Mouse (Mus musculus) urinary bladder, postnatal 10 days (tissue): ENCODE data around the gene Khdc4.

ENCODE experiments used
- DNase-seq: peaks from one replicate; pipeline ENCODE4 v3.0.0; 2022; ENCODE audit warnings: low spot score

Khdc4 gene

GRCm38 (mm10) chr3:88684980-88685941, at the start of gene Khdc4:
Gene Khdc4 (plus strand): TSS chr3:88685803.
- peak; percentile 82 for DNase-seq

GRCm38 (mm10) chr3:88636555-88636986, 49.0 kb upstream of the Khdc4 start:
- no peak for DNase-seq

- no peak for DNase-seq
Observed at GRCm38 (mm10) chr3:88637134-88637533, 48.5 kb upstream of the Khdc4 start.

GRCm38 (mm10) chr3:88639239-88639638, 46.4 kb upstream of the Khdc4 start:
- DNase-seq: no peak

GRCm38 (mm10) chr3:88640676-88641075, 44.9 kb upstream of the Khdc4 start:
- DNase-seq: no peak

- no peak for DNase-seq
Observed at GRCm38 (mm10) chr3:88643078-88643477, 42.5 kb upstream of the Khdc4 start.

- no peak for DNase-seq
Observed at GRCm38 (mm10) chr3:88645937-88646336, 39.7 kb upstream of the Khdc4 start.

GRCm38 (mm10) chr3:88646426-88646995, 39.1 kb upstream of the Khdc4 start:
- no peak for DNase-seq

GRCm38 (mm10) chr3:88647076-88647475, 38.5 kb upstream of the Khdc4 start:
- DNase-seq: no peak

GRCm38 (mm10) chr3:88647779-88648413, 37.7 kb upstream of the Khdc4 start:
- no peak for DNase-seq

GRCm38 (mm10) chr3:88648452-88649168, 37.0 kb upstream of the Khdc4 start:
- no peak for DNase-seq

GRCm38 (mm10) chr3:88649186-88649585, 36.4 kb upstream of the Khdc4 start:
- DNase-seq: no peak

- no peak for DNase-seq
Observed at GRCm38 (mm10) chr3:88649967-88650366, 35.6 kb upstream of the Khdc4 start.

- DNase-seq: no peak
Observed at GRCm38 (mm10) chr3:88650713-88651504, 34.7 kb upstream of the Khdc4 start.

GRCm38 (mm10) chr3:88651669-88652618, 33.7 kb upstream of the Khdc4 start:
- DNase-seq: no peak

- DNase-seq: no peak
Observed at GRCm38 (mm10) chr3:88652846-88653515, 32.6 kb upstream of the Khdc4 start, which contains the start of gene Rxfp4. Gene Rxfp4 (minus strand): TSS chr3:88653142.

GRCm38 (mm10) chr3:88653516-88654370, 31.9 kb upstream of the Khdc4 start:
- no peak for DNase-seq

GRCm38 (mm10) chr3:88654621-88655020, 31.0 kb upstream of the Khdc4 start:
- DNase-seq: no peak

GRCm38 (mm10) chr3:88655619-88656018, 30.0 kb upstream of the Khdc4 start:
- no peak for DNase-seq
